Mouse (Mus musculus) lung, postnatal 25 days (tissue): Measurements from ENCODE around the gene Tgfbr3.
"Not testable (repeated sequence)": the region's sequence is repeated elsewhere in the genome, so short reads cannot be mapped to it uniquely, and the experiment has no call there.

Experiments used
- DNase-seq: peaks from one replicate; pipeline ENCODE4 v3.0.0; 2022; ENCODE audit warnings: low spot score

Gene Tgfbr3

DNA sequence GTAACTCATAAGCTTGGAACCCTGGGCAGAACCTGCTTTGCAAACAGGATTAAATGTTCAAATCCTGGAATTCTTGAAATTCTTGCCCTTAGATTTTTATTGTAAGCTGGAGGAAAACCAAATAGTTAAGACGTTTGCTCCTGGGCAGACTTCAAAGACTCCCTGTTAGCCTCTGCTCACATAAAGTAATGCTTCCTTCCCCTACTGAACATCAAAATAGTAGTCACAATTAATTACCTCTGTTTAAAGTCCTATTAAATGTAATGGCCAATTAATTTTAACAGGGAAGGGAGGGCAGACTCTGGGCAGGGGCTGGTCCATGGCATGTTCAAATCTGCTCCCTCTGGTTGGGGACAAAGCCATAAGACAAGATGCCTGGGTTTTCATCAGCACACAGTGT is 49.2 kb downstream of the Tgfbr3 start:
- no peak for DNase-seq

DNA sequence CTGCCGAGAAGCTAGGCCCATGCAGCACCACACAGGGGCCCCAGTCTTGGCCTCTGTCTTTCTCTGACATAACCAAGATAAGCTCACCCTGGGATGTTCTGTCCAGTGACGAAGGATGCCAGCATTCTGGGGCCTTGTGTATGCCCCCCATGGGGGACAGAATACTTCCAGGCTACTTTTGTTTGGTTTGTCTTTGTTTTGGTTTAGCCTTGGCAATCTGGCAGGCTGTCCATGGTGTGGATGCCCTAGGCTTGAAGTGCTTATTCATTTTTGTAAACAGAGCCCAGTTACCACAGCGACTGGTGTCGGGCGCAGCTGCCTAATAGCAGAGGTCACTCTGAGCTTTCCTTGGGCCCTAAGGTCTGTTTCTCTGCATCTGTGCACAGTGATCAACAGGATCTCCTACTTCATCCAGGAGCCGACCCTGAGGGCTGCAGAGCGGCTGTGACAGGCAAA is 51.4 kb downstream of the Tgfbr3 start:
- DNase-seq, result peak; percentile 73

GRCm38 (mm10) chr5:107236975-107237374 is 52.5 kb downstream of the Tgfbr3 start:
- no peak for DNase-seq

- no peak for DNase-seq
Observed at GRCm38 (mm10) chr5:107236039-107236438, 53.4 kb downstream of the Tgfbr3 start.

GRCm38 (mm10) chr5:107233366-107234354 is 55.8 kb downstream of the Tgfbr3 start:
- peak; percentile 38 for DNase-seq

GRCm38 (mm10) chr5:107230189-107230588 is 59.2 kb downstream of the Tgfbr3 start:
- DNase-seq, result no peak

DNA sequence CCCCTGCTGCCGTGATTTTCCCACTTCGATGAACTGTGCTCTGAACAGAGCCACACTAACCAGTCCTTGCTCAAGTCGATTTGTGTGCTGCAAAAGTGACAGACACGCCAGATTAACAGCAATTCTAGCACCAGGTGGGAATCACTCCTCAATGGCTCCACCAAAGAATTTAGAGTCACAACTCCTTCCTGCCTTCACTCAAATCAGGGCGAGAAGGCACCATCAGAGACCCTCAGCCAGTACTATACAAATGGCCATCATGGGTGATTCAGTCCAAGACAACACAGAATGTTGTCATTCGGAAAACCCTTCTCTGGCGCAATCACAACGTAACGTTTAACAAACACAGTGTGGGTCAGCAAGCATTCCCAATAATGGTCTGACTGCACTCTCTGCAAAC is 60.4 kb downstream of the Tgfbr3 start:
- DNase-seq, result no peak

DNA sequence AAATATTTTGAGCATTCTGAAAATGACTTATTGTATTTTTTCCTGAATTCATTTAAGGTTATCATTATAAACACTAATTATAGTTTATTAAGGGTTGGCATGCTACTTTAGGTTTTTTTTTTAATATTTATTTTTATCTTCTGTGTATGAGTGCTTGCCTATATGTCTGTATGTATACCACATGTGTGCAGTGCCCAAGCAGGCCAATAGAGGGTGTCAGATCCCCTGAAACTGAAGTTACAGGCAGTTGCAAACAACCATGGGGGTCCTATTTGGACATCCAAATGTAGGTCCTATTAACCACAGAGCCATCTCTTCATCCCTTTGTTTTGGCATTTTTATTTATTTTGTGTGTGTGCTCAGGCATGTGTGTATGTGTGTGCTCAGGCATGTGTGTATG is 61.8 kb downstream of the Tgfbr3 start:
- no peak for DNase-seq

GRCm38 (mm10) chr5:107224820-107225417 is 64.5 kb downstream of the Tgfbr3 start:
- no peak for DNase-seq

DNA sequence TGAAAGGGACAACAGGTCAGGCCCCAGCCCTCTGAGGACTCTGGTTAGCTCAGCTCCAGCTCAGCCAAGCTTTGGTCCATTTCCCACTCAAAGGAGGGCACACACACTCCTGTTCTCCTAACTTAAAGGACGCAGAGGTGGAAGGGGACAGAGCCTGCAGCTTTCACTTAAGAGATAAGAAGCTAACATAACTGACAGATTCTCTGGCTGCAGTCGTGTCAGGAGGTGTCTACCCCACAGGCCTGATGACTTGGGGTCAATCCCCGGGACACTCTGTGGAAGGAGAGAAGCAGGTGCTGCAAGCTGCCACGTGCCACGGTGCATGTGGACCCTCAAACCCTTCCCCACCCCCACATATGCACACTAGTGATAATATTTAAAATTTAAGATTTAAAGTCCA is 65.3 kb downstream of the Tgfbr3 start:
- no peak for DNase-seq

DNA sequence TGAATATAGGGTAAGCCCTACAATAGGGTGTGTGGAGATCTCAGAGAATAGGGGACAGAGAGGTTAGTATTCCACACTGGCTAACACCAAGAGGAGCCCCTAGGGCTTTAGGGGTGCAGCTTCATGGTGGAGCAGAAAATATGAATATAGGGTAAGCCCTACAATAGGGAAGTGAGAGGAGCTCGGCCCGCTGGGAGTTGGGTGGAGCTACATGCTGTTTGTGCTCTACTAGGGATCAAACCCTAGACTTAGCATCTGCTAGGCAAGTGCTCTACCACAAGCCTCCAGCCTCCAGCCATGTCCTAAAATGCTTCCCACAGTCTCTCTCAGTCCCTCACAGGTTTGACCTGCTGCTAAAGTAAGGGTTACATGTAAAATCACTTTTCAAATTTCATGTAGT is 65.9 kb downstream of the Tgfbr3 start:
- not testable (repeated sequence) for DNase-seq

DNA sequence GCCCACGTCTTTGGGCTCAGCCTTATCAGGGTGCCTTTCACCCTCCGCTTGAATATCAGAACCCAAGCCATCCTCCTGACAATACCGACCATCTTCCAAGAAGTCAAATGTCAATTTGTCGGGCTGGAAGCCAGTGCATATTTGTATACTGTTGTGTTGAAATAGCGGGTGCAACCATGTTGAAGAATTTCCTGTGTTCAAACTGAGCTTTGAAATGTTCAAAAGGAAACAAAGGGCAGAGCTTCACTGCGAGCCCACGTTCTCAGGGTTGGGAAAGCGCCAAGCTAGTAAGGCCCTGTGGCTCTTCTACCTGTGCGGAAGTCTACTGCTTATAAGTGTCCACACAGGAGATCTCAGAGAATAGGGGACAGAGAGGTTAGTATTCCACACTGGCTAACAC is 66.4 kb downstream of the Tgfbr3 start:
- peak; percentile 31 for DNase-seq

DNA sequence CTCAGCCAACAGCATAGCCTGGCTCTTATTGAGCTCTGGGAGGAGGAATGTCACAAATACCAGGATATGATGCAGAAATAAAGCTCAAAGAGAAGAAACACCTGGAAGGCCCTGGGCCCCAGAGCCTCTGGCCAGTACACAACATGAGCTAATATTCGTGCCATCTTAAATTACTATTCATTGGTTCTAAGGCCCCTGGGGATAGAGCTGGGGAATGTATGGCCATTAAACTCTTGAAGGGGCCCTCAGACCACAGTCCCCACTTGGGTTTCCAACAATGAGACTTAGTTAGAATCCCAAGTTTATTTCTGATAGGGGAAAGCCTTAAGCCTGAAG is 66.8 kb downstream of the Tgfbr3 start:
- no peak for DNase-seq

DNA sequence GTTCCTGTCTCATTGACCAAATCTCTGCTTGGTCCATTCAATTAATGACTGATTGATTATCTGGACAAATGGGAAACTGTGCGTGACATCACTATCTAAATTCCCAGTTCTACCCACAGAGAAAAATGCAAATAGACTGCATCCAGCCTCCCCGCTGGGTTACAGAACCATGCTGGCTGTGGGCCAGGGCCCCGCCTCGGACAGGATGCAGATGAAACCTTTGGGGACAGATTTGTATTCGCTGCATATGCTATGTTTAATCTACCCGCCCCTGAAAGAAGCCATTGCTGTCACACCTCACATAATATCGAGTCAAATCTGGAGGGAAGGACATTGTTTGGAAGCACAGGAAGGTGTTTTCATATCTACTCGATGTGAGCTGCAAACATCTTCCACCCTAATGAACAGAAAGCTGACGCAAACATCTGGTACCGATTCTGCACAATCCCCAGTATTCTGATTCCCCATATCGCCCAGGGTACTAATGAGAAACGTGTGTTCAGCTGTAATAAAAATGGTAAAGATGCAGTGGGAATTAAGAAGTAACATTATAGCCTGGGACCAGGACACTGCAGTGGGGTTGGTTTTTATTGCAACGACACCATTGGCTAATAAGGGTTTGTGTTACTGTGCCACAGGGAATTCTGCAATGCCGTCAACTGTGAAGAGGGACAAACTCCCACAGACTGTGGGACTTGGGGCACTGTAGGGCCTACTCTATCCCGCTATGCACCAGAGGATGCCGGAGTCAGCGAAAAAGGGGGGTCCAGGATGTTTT is 67.3 kb downstream of the Tgfbr3 start:
- no peak for DNase-seq

GRCm38 (mm10) chr5:107220936-107221335 is 68.5 kb downstream of the Tgfbr3 start:
- DNase-seq, result no peak

DNA sequence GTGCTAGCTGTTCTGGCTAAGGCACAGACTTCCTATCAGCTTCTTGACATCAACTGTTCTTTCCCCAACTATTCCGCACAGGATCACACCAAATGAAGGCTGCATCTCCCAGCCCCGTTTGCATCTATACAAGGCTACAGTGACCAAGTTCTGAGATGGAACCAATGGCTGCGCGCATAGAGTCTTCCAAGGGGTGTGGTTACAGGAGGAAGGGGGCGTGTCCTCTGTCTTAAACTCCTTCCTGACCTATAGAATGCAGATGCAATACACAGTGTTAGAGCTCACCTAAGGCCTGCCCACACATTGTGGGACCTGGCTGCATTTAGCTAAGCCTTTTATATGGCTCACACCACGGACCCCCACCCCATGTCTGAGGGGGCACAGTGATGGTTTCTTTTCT is 69.5 kb downstream of the Tgfbr3 start:
- no peak for DNase-seq

- DNase-seq, result no peak
Observed at GRCm38 (mm10) chr5:107219318-107219717, 70.1 kb downstream of the Tgfbr3 start.

DNA sequence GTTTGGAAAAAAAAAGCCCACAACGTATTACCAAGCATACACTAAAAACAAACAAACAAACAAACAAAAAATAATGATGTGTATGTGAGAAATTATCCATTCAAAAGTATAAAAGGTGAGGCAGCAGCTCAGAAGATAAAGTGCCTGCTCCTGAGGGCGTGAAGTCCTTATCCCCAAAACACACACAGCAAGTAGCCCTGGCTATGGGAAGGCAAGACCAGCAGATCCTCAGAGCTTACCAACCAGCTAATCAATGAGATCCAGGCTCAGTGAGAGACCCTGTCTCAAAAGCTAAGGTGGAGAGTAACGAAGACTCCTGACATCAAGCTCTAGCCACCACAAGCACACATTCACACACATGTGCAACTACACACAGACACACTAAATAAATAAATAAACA is 70.8 kb downstream of the Tgfbr3 start:
- DNase-seq, result no peak

GRCm38 (mm10) chr5:107217139-107217538 is 72.3 kb downstream of the Tgfbr3 start:
- no peak for DNase-seq

DNA sequence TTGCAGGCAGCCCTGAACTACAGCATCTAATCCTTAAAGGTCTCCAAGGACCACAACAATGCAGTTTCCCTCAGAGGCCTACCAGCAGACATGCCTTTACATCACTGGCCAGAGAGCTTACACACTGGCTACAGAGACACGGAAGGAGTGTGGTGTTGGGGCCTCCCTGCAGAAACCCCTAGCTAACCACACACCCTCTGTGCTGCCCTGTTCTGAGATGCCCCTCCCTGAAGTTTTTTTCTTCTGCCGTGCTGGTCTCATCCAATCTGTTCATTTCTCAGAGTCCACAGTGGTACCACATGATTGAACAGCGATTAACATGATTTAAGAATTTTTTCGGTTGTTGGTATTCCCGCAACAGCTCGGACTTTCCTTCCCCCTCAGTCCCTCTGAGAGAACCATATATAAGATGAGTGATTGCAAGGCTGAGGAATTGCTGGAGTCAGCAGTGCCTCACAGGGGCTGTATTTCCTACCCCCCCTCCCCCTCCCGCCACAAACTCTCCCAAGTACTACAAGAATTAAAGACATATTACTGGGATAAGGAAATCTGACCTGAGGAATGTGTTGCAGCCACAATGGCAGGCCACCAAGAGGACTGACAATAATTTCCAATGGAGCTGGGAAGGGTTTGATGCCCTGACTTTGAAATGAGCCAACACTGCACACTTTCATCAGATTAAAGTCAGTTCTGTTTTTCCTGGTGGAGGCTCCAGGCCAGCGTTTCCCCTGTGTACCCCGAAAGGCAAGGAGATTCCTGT is 75.9 kb downstream of the Tgfbr3 start:
- DNase-seq, result no peak

DNA sequence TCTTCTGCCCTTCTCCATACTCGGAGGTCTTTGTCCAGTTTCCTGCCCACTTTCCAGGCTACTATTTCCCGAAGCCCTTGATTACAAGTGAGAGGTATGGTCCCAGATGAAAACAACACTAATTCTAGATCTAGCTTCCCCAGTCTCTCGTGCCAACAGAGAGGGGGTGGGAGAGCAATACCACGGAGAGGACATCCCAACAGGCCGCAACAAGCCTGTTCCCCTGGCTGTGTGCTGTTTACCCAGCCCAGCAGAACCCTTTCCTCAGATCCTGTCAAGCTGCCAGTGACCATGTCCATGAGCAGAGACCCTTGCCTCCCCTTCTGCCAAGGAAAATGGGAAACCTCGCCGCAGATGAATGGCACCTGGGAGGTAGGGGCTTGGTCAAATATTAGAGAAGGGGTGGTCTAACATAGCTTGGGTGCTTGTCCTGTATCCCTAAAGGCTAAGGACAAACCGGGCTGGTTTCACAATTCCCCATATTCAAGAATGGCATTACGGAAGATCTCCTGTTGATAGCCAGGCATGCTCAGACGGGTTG is 77.5 kb downstream of the Tgfbr3 start:
- no peak for DNase-seq

GRCm38 (mm10) chr5:107210040-107210439 is 79.4 kb downstream of the Tgfbr3 start:
- no peak for DNase-seq
